Mouse (Mus musculus) A20 (cell line): ENCODE measurements at regions not wholly inside any gene's neighbourhood (a gene's known extent, or its start where the extent isn't known, plus 50 kb on each side); places are given as distances from the start of the nearest gene placed in this dataset.

ENCODE experiments used
- DNase-seq: peaks from one replicate; pipeline ENCODE4 v3.0.0-alpha.2; 2011; ENCODE audit warnings: low read depth, low spot score

GRCm38 (mm10) chr3:100773237-100773636, 52.0 kb upstream of the Vtcn1 start:
- no peak for DNase-seq

GRCm38 (mm10) chr3:100771363-100771762, 53.9 kb upstream of the Vtcn1 start:
- no peak for DNase-seq

- no peak for DNase-seq
These were observed 54.4 kb upstream of the Vtcn1 start for GRCm38 (mm10) chr3:100770841-100771240.

- no peak for DNase-seq
These were observed 56.1 kb upstream of the Vtcn1 start for GRCm38 (mm10) chr3:100769146-100769545.

- DNase-seq: no peak
These were observed 57.1 kb upstream of the Vtcn1 start for GRCm38 (mm10) chr3:100768170-100768624.

- peak; percentile 64 for DNase-seq
These were observed 59.9 kb upstream of the Vtcn1 start for GRCm38 (mm10) chr3:100765323-100765722.

- DNase-seq: no peak
These were observed 62.4 kb upstream of the Vtcn1 start for GRCm38 (mm10) chr3:100762895-100763294.

GRCm38 (mm10) chr3:100759091-100759941, 65.9 kb upstream of the Vtcn1 start:
- no peak for DNase-seq

- DNase-seq: no peak
These were observed 69.4 kb upstream of the Man1a2 start for GRCm38 (mm10) chr3:100754677-100755076.

GRCm38 (mm10) chr3:100751211-100751610, 65.9 kb upstream of the Man1a2 start:
- no peak for DNase-seq

- no peak for DNase-seq
These were observed 63.4 kb upstream of the Man1a2 start for GRCm38 (mm10) chr3:100748727-100749126.

GRCm38 (mm10) chr3:100748309-100748691, 63.0 kb upstream of the Man1a2 start:
- DNase-seq: no peak

GRCm38 (mm10) chr3:100747421-100748308, 62.4 kb upstream of the Man1a2 start:
- no peak for DNase-seq

GRCm38 (mm10) chr3:100737660-100738059, 52.4 kb upstream of the Man1a2 start:
- no peak for DNase-seq

GRCm38 (mm10) chr3:100736539-100736938, 51.2 kb upstream of the Man1a2 start:
- no peak for DNase-seq
